Mouse (Mus musculus) embryonic facial prominence, embryonic 15.5 days (tissue): ENCODE data around the gene 2610042L04Rik. TPM values are rescaled to one million over a fixed set of nuclear protein-coding genes. Genes with fewer than 3 reads are reported as not detected.
"Not testable (repeated sequence)": the region's sequence is repeated elsewhere in the genome, so short reads cannot be mapped to it uniquely, and the experiment has no call there.

Source experiments
- ATAC-seq: fragments of 200-750 bp; cut with Nextera tagmentation; 2 replicates; pipeline ENCODE4 v1.8.0; 2017; ENCODE audit warnings: low read depth, moderate TSS enrichment; ENCODE audit not compliant: insufficient number of reproducible peaks, low FRiP score, low TSS enrichment
- H3K27ac ChIP-seq: fragments of 300-500 bp; sonication (generic); replicated peaks from 2 replicates; pipeline ENCODE4 v1.5.1; 2015; ENCODE audit warnings: mild to moderate bottlenecking, inconsistent platforms
- H3K27me3 ChIP-seq: fragments of 300-500 bp; sonication (generic); 2 replicates; pipeline ENCODE4 v1.6.1; 2015; ENCODE audit warnings: inconsistent platforms
- H3K36me3 ChIP-seq: fragments of 300-500 bp; sonication (generic); 2 replicates; pipeline ENCODE4 v1.6.1; 2015; ENCODE audit warnings: mild to moderate bottlenecking, inconsistent platforms
- H3K4me1 ChIP-seq: fragments of 300-500 bp; sonication (generic); 2 replicates; pipeline ENCODE4 v1.6.1; 2015; ENCODE audit warnings: inconsistent platforms
- H3K4me2 ChIP-seq: fragments of 300-500 bp; sonication (generic); replicated peaks from 2 replicates; pipeline ENCODE4 v1.6.1; 2015; ENCODE audit warnings: mild to moderate bottlenecking, inconsistent platforms
- H3K4me3 ChIP-seq: fragments of 300-500 bp; sonication (generic); replicated peaks from 2 replicates; pipeline ENCODE4 v1.5.1; 2015; ENCODE audit warnings: mild to moderate bottlenecking, inconsistent platforms
- H3K9ac ChIP-seq: fragments of 300-500 bp; sonication (generic); 2 replicates; pipeline ENCODE4 v1.6.1; 2015; ENCODE audit warnings: inconsistent platforms
- H3K9me3 ChIP-seq: fragments of 300-500 bp; sonication (generic); replicated peaks from 2 replicates; pipeline ENCODE4 v1.6.1; 2016; ENCODE audit warnings: inconsistent platforms
- WGBS: fragments of 180-500 bp; shearing (Covaris S2); methylation state at CpG from one replicate; pipeline ENCODE4 v1.1.7; 2015; 5-methylcytosine and 5-hydroxymethylcytosine counted together
- polyA plus RNA-seq: library from polyadenylated mRNA; unstranded; fragments of >200 nt; fragmentation: Nextera tagmentation; extraction: Ambion mirVana; gene quantifications from 2 replicates; pipeline ENCODE4 v1.2.1, GENCODE M21; 2015

2610042L04Rik gene
- polyA plus RNA-seq, 1 experiment from 2014 or later, result 0.13 TPM

DNA sequence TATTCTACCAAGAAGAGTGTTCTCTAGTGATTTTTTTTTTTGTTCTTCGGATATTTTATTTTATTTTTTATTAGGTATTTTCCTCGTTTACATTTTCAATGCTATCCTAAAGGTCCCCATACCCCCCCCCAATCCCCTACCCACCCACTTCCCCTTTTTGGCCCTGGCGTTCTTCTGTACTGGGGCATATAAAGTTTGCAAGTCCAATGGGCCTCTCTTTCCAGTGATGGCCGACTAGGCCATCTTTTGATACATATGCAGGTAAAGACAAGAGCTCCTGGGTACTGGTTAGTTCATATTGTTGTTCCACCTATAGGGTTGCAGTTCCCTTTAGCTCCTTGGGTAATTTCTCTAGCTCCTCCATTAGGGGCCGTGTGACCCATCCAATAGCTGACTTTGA lies 66.7 kb downstream of the 2610042L04Rik start:
- H3K4me3 ChIP-seq, ATAC-seq, H3K27ac ChIP-seq, H3K9ac ChIP-seq, H3K4me2 ChIP-seq, H3K36me3 ChIP-seq, H3K27me3 ChIP-seq, H3K9me3 ChIP-seq, H3K4me1 ChIP-seq: not testable (repeated sequence)
- 75% methylated on average over 5 of the region's 5 CpGs for WGBS

DNA sequence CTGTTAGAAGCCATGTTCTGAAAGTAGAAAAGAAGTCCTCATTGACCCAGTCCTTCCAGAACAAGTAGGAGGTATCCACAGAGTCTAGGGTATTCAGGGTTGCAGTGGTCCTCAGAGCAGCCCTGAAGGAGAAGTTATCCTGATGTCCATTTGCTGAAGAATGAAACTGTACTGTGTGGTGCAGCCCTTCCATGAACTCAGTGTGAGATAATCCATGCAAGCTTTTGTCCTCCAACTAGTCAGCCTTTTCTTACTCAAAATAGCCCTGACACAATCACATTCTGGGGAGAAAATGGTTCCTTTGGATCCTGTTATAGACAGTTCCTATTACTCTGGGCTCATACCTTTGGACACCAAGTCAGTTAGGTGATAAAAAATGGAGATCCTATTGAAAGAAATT lies 69.3 kb downstream of the 2610042L04Rik start:
- H3K27me3 ChIP-seq, H3K4me1 ChIP-seq, H3K36me3 ChIP-seq, ATAC-seq, H3K9ac ChIP-seq, H3K4me2 ChIP-seq, H3K9me3 ChIP-seq, H3K4me3 ChIP-seq, H3K27ac ChIP-seq: not testable (repeated sequence)

Other genes with a start within 250 kb of the 2610042L04Rik start
- gene Gm8108, start 224.2 kb upstream of the 2610042L04Rik start, polyA plus RNA-seq, result 0.71 and 0.72 TPM in 2 replicates
- gene Gm3127, start 169.7 kb upstream of the 2610042L04Rik start, polyA plus RNA-seq, result not detected in 2 replicates
- gene Gm2974, start 152.2 kb upstream of the 2610042L04Rik start, polyA plus RNA-seq, result 0.18 TPM in 1 of 2 replicates, not detected in the other
- not detected in 2 replicates for gene Gm3138, start 85.1 kb upstream of the 2610042L04Rik start, polyA plus RNA-seq
- not detected in 2 replicates for gene Gm3149, start 17.5 kb upstream of the 2610042L04Rik start, polyA plus RNA-seq
- not detected in 2 replicates for gene Gm3159, start 62.8 kb downstream of the 2610042L04Rik start, polyA plus RNA-seq
- 0.08 and 0.27 TPM in 2 replicates for gene Gm3164, start 80.7 kb downstream of the 2610042L04Rik start, polyA plus RNA-seq
- not detected in 2 replicates for gene Gm3173, start 96.2 kb downstream of the 2610042L04Rik start, polyA plus RNA-seq
- gene Gm3182, start 147.0 kb downstream of the 2610042L04Rik start, polyA plus RNA-seq, result not detected in 2 replicates
- gene Gm3047, start 220.6 kb downstream of the 2610042L04Rik start, polyA plus RNA-seq, result not detected in 2 replicates